Mouse (Mus musculus) small intestine, adult 2 months (tissue): ENCODE data around the gene Hddc2.

ENCODE experiments used
- CTCF ChIP-seq: fragments of 200-500 bp; IDR thresholded peaks from 2 replicates; pipeline ENCODE4 v1.5.1; 2012; ENCODE audit warnings: low read depth, mild to moderate bottlenecking, control low read depth, inconsistent platforms, low read length, moderate library complexity, mixed read lengths; ENCODE audit not compliant: insufficient replicate concordance, insufficient read length; ENCODE audit errors: extremely low read depth
- POLR2A ChIP-seq: fragments of 200-500 bp; IDR thresholded peaks from 2 replicates; pipeline ENCODE4 v1.6.1; 2012; ENCODE audit warnings: low read depth, mild to moderate bottlenecking, control low read depth, inconsistent platforms, low read length, moderate library complexity

GRCm38 (mm10) chr10:31296458-31296857 lies 16.7 kb upstream of the Hddc2 start:
- TF ChIP-seq CTCF (no peak), POLR2A (no peak)
